Mouse (Mus musculus) liver, embryonic 14.5 days (tissue): Measurements from ENCODE around the gene Sytl1.

Experiments used
- CTCF ChIP-seq: IDR thresholded peaks from 2 replicates; pipeline ENCODE4 v1.5.1; 2016; ENCODE audit warnings: antibody characterized with exemption, low read depth, control low read depth
- EP300 ChIP-seq: IDR thresholded peaks from 2 replicates; pipeline ENCODE4 v1.6.1; 2016; ENCODE audit warnings: antibody characterized with exemption, low read depth

GRCm38 (mm10) chr4:133244289-133244688, 18.6 kb downstream of the Sytl1 start:
- TF ChIP-seq CTCF (no peak), EP300 (peak; percentile 65)
